Mouse (Mus musculus): Measurements from ENCODE around the gene Timp2. TPM values are rescaled to one million over a fixed set of nuclear protein-coding genes. Genes with fewer than 3 reads are reported as not detected.

Gene Timp2
- 182 TPM for polyA plus RNA-seq (2015; fragmentation: Illumina TruSeq; extraction: RNeasy Lipid Tissue Mini Kit (QIAGEN cat#74804); ENCODE audit: low read depth, low replicate concordance)

DNA sequence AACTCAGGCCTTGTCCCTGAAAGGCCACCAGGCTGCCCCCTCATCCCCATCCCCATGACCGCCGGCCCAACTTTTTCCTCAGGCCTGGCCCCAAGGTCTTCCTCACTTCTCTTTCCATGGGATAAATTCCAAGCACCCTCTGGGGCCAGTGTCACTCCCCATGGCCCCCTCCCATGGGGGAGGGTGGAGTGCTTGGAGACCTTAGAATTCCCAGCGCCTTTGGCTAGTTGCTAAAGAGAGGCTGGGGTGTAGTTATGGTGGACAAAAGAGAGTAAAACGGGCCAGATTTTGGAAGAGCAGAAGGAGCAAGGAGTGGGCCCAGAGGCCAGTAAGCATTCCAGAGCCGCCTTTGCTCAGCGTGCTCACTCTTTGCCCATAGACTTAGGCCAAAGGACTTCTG is at the start of gene Timp2:
Gene Timp2, minus strand, starts transcription at position 101 of the 400 bp plus-strand sequence.

DNA sequence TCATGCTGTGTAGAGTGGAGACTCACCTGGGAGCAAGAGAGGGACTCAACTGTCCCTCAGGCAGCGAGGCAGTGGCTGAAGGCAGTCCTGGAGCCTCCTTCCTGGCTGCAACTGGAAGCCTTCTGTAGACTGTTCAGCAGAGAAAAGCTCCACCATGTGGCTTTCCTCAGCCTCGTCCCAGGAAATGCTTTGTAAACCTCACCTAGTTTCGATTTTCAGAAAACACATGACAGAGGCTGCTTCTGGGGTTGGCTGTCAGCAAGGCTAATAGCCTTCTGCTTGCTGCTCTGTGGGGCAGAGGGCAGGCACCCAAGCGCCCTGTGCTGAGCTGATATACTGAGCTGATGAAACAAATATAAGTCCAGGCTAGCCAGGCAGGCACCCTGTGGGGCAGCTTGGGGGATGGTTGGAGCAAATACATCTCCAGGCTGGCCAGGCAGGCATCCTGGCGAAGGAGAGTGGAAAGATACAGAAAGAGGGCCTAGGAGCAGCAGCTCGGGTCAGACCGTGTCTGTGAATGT is 46.3 kb upstream of the Timp2 start, which contains the start of gene Lgals3bp:
Gene Lgals3bp, minus strand, starts transcription at position 333 of the 521 bp plus-strand sequence.

DNA sequence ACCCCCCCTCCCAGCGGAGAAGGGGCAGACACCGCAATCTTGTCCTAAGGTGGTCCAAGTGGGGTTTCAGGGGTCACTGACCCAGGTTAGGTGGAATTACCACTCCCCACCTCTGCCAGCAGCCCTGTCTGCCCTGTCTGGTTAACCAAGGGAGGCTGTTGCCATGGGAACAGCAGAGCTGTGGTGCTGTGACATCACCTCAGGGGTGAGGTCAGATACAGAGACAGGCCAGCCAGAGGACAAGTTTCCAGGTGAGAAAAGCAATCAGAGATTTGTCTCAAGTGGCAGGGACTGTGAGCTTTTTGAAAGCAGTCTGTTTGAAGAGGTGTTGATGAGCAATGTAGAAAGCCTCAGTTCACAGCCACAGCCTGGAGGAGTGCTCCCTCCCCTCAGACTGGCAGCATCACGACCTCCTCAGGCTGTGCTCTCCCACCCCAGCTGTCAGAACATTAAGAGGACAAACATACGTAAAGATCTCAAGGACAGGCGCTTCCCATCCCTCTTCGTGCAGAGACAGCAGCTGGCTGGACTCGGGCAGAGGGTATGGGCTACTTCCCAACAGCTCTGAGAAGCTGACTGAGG is 13.0 kb downstream of the Timp2 start, which contains the start of gene Cep295nl:
Gene Cep295nl, minus strand, starts transcription at position 101 of the 582 bp plus-strand sequence.

DNA sequence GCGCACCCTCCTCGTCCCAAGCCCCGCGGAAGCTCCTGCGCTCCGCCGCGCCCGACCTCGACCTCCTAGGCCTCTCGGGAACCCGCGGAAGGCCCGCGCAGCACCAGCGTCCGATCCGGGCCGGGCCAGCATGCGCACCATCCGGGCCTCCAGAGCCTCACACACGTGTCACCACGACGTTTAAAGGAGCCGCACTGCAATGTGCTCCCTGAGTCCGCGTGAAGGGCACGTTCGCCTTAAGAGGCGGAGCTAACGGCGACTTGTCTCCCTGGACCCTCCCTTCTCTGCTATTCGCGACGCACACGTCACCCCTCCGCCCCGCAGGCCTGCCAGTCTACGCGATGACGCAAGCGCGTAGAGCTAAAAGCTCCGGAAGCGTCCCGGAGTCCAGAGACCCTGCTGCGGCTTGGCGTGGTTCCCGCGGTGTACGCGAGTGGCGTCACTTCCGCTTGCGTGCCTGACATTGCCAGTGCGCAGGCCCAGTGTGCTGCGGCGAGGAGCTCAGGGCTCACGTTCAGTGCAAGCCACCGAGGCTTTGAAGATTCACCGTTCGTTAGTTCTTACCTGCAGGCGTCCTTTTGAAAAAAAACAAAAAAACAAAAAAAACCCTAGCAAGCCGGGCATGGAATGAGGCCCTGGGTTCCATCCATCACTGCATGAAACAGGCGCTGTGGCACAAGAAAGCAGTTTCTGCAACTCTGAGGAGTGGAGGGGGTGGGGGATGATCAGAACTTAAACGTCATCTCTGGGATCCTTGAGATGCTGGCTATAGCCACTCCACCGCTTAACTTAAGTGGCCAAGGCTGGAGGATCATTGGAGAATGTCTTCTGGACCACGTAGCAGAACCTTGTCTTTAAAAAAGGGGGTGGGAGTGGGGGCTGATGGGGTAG is 65.3 kb downstream of the Timp2 start, which contains the start of gene Usp36:
Gene Usp36, minus strand, starts transcription at position 246 of the 891 bp plus-strand sequence.

Other genes starting within 250 kb of the Timp2 start
- 0.07 TPM for gene Dnah17, start 225.1 kb downstream of the Timp2 start, polyA plus RNA-seq (2015; fragmentation: Illumina TruSeq; extraction: RNeasy Lipid Tissue Mini Kit (QIAGEN cat#74804); ENCODE audit: low read depth, low replicate concordance)
- gene Cyth1, start 107.1 kb downstream of the Timp2 start, polyA plus RNA-seq (2015; fragmentation: Illumina TruSeq; extraction: RNeasy Lipid Tissue Mini Kit (QIAGEN cat#74804); ENCODE audit: low read depth, low replicate concordance) = 67.5 TPM
- 16.7 TPM for gene Usp36, start 65.5 kb downstream of the Timp2 start, polyA plus RNA-seq (2015; fragmentation: Illumina TruSeq; extraction: RNeasy Lipid Tissue Mini Kit (QIAGEN cat#74804); ENCODE audit: low read depth, low replicate concordance)
- not detected for gene Cep295nl, start 13.2 kb downstream of the Timp2 start, polyA plus RNA-seq (2015; fragmentation: Illumina TruSeq; extraction: RNeasy Lipid Tissue Mini Kit (QIAGEN cat#74804); ENCODE audit: low read depth, low replicate concordance)
- gene Lgals3bp, start 46.4 kb upstream of the Timp2 start, polyA plus RNA-seq (2015; fragmentation: Illumina TruSeq; extraction: RNeasy Lipid Tissue Mini Kit (QIAGEN cat#74804); ENCODE audit: low read depth, low replicate concordance) = 19.4 TPM
- gene Cant1, start 63.3 kb upstream of the Timp2 start, polyA plus RNA-seq (2015; fragmentation: Illumina TruSeq; extraction: RNeasy Lipid Tissue Mini Kit (QIAGEN cat#74804); ENCODE audit: low read depth, low replicate concordance) = 35.2 TPM
- gene C1qtnf1, start 72.5 kb upstream of the Timp2 start, polyA plus RNA-seq (2015; fragmentation: Illumina TruSeq; extraction: RNeasy Lipid Tissue Mini Kit (QIAGEN cat#74804); ENCODE audit: low read depth, low replicate concordance) = 3.7 TPM
- 8.7 TPM for gene Engase, start 121.1 kb upstream of the Timp2 start, polyA plus RNA-seq (2015; fragmentation: Illumina TruSeq; extraction: RNeasy Lipid Tissue Mini Kit (QIAGEN cat#74804); ENCODE audit: low read depth, low replicate concordance)